Mouse (Mus musculus): ENCODE measurements around the gene Pnma1. TPM values are rescaled to one million over a fixed set of nuclear protein-coding genes. Genes with fewer than 3 reads are reported as not detected.

Pnma1 gene
- total RNA-seq, 2 experiments from 2014 or later, result 0.23 to 0.26 TPM

DNA sequence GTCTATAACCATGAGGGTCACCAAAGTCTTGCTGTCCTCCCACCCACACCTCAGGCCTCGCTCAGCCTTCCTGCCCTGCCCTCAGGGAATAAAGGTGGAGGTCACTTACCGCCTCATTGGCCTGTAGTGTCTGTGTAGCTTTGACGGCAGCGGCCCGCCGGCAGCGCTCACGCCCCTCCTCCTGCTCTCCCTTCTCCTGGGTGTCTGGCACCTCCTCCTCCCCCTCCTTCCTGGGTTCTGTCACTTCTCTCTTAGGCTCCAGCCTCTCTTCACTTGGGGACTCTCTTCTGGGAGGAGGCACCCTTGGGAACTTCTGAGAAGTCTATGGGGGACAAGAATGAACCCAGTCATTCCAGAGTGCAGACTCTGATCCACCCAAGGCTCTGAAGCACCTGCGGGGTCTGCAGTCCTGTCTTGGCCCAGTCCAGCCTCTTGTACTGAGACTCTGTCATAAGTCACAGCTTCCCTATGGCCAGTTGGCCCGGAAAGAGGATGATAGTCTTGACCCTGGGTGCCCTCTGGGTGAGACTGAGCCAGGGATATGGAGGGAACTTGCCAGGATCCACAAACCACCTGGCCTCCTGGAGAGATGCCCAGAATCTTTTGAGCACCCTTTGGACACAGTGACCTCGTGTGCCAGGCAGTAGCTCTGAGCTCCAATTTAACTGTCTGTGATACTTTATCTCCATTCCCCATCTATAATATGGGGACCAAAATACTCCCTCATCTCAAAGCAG, 6.7 kb upstream of the Pnma1 start:
- DNase-seq, result peak; percentile 43 to 66

DNA sequence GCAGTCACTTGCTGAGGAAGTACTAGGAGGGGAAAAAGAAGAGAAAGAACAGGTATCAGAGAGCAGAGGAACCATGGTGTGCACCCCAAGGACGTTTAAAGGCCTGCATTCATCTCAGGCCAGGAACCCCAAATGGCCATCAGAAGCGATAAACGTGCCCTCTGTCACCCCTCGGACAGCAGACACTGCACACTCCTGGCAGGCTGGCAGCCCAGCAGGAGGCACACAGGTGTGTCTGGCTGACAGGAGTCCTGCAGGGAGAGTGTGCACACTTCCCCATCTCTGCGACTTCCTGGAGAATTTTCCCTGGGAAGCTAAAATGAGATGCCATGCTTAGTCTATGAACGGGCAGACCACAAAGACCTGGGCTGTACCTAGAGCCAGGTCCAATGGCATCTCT, 5.1 kb upstream of the Pnma1 start:
- no peak for DNase-seq

DNA sequence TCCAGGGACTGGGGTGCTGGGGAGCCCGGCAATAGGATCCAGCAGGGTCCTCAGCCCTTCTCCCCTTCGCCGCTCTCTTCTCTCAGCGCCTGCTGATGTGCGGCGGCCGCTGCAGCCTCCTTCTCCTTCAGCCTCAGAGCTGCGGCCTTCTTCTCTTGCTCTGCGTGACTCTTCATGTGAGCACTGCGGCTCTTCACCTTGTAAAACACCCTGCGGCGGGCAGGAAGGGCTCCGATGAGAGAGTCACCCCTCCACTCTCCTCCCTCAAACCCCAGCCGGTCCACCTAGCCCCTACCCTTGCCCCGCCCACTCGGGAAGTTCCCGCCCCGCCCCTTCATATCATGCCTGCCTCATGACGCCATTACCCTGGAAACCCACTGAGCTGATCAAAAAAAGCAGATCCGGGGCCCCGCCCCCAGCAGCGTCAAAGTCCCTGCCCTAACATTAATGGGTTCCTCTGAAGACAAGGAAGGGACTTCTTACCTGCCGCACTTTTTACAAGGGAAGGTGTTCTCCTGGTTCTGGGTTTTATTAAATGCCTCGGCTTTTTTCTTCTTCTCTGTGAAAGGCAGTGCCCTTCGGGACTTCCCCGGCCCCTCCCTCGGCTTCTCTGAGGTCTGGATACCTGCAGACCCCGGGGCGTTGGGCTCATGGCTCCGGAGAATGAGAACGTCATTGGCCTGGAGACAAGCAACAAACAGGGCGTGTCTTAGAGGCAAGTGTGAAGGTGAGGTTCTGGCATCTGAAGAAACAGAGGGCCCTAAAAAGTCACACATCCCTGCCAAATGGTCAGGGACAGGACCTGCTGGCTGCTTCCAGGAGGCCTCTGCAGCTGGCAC, 4.3 kb upstream of the Pnma1 start:
- peak; percentile 38 to 58 for DNase-seq

DNA sequence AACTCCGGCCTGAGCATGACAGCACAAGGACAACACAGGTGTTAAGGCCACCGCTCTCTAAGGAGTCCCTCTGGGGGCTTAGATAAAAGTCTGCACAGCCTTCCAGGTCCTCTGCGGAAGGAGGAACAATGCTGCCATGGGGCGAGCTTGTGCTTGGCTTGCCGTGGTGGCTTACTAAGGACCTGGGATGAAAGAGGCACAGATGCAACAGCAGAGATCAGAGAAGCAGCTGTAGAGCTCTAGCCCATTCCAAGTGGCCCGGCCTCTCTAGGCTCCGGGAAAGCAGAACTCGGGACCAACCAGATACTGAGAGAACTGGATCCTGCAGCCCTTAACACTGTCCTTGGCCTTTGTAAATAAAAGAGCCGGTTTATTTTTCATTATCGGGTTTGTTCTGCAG, 3.6 kb upstream of the Pnma1 start:
- DNase-seq, result no peak

DNA sequence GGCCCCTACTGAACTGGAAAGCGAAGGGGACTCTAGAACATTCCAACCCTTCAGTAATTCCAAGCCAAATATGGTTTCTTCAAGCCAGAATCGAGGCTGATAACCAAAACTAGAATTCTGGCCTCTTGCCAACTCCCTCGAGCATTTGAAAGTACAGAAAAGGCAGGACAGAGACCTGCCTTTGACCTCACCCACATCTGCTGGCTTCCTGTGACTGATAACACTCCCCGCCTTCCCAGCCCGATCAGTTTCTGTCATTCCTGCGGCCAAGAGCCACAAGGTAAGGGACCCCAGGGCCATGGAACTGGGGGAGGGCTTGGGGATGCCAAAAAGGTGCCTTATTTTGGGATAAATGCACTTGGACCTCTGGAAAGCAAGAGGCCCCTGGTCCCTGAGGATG, 2.7 kb upstream of the Pnma1 start:
- DNase-seq, result no peak

DNA sequence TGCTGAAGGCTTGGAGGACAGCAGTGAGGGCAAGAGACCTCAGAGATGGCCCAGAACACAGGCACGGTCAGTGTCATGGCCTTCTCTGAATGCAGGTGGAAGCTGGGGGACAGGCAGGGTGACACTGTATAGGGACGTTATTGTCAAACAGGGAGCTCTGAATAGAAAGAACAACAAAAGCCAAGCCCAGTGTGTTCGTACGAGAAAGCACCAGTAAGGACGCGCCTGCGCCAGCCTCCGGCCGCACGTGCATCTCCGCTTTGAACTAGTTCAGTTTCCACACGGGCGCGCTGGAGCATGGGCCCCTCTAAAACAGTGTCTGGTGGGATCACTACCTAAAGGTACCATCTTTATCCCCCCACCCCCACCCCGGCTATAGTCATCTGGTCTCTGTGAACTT, 1.7 kb upstream of the Pnma1 start:
- DNase-seq, result no peak

DNA sequence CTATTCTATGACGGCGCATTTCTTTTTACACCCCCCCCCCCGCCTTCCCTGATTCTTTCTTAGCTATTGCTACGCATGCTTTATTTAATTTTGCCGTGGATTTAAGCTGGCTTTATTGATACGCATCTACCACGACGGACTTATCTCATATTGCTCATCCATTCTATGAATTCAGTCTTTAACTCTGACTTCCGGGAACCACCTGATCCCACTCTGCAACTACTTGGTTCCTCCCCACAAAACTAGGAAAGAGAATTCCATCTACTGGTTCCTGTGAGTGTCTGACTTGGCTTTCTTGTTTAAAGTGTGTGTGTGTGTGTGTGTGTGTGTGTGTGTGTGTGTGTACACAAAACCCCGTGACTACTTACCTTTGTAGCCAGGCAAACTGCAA, 328 bp upstream of the Pnma1 start:
- DNase-seq, result no peak

DNA sequence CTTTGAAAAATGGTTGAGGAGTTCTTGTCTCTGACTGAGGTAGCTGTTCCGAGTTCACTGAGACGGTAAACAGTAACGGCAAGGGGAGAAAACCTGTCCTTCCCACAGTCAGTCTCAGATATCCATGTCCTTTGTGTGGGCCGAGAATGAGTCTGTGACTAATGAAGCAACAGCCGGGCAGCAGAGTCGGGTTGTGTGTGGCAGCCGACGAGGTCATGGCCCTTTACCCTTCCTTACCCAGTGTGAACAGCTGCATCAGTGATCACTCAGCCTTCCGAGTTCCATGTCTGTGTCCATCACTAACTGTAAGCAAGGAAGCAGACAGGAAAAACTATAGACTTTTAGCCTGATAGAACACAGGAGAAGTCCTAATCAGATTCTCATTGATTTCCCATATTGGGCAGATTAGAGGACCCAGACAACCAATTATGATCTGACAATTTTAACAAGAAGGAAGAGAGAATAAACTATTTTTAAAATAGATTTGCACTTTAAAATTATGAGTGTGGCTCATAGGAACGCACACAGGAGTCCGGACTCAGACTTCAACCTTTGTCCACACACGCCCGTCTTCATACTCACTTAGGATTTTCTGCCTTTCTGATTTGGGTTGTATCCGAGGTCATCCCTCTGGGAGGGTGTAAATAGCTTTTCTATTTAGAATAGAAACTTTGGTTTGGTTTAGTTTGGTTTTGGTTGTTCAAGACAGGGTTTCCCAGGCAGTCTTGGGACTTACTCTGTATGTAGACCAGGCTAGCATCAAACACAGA, 5.8 kb downstream of the Pnma1 start:
- peak in 1 of 2 experiments; percentile 40 for DNase-seq

DNA sequence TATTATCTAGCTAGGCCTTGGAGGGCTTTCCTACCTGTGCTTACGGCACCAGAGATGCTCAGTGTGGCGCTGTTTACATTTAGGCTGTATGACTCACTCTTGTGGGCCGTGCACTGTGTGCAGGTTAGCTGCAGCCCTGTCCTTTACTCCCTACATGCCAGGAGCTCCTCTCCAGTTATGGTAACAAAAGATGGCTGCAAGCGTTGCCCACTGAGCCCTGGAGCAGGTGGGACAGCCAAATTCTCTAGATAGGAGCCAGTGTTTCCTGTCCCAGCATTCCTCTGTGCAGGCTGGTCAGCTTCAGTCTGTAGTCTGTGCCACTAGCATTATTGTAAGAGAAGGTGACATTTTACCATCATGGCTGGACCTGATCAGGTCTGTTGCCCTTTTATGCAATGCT, 7.0 kb downstream of the Pnma1 start:
- no peak for DNase-seq

DNA sequence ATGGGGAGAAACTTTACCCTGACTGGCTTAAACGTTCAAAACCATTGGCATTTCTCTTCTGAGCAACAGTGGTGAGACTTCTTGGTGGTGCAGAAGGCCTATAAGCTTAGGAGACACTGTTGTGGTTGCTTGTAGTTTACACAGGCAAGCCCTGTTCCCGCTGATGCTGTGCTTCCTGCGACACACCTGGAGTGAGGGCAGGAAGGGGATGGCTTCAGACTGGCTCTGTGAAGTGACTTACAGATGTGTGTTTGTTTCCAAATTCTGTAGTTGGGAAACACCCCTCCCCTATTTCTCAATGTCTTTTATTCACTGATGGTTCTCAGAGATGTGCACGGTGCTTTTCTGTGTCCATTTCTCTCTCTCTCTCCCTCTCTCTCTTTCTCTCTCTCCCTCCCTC, 8.2 kb downstream of the Pnma1 start:
- DNase-seq, result no peak

DNA sequence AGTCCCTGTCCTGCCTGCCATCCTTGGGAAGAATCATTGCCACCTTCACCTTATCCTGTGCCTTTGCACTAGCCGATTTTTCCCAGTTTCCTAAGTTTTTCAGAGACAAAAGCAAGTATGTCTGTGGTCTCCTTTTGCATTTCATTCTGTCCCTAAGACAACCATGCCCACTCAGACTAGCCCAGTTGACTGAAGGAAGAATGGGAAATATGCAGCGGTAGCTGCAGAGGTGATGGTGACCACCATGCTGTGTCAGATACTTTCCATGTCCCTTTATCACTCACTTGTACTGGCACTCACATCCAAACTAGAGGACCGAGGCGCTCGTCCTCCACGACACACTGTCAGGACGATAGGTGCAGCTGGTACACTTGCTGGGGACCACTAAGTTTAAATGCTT, 11.2 kb downstream of the Pnma1 start:
- DNase-seq, result no peak

DNA sequence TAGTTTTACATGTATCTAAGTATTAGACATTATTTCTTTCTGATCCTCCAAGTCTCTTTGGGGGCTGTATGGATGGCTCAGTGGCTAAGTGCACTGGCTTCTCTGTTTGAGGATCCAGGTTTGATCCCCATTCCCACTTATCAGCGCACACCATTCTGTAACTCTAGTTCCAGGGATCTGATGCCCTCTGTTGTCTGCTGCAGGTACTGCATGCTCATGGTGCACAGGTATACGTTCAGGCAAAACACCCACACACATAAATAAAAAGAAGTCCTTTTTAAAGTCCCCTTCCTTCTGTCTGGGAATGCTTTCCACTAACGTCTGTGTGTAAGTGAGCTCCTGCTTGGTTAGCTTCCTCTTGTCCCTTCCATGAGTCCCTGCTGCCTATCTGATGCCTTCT, 16.0 kb downstream of the Pnma1 start:
- DNase-seq, result peak; percentile 29 to 41

DNA sequence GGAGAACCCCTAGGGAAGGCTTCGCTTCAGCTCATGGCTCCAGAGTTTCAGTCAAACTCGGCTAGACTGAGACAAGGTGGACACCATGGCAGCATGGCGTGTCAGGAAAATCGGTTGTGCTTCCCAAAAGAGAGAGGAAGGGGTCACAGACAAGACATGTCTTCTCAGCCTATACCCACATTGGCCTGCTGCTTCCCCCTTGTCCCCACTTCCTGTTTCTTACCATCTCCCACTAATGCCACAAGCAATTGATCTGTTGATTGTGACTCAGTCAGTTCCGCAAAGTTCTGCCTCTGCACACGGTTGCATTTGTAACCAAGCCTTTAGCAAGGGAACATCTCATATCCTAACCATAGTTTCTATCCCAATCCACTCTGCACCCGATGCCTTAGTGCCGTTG, 18.4 kb downstream of the Pnma1 start:
- DNase-seq, result no peak

DNA sequence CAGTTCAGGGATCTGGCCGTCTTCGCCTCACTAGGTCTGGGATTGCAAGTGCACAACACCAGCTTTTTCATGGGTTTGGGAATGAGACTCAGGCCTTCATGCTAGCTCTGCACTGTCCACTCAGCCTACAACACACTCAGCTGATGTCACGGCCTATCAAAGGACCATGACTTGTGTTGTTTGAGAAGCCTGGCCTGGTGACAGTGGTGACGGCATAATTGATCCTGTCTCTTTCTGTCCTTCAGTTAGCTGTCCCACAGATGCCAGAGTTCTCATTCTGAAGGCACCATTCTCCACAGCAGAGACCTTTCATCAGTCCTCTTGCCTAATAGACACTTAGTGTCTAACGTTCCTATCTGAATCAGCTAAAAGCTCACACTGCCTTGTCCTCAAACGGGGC, 19.7 kb downstream of the Pnma1 start:
- peak in 1 of 2 experiments; percentile 53 for DNase-seq

DNA sequence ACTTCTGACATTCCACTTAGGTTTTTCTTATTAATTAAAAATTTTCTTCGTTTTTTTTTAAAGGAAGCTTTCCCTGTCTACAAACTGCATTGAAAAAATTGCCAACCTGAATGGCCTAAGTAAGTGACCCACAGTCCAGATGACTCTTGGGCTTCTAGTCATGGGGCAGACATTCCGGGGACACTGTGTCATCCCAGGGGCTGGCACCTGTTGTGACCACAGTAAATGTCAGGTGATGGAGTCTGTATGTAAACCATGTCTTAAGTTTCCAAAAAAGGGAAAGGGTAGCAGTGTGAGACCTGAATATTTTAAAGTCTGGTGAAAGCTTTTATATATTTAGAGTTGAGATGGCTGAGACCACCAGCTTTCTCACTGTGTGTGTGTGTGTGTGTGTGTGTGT, 21.4 kb downstream of the Pnma1 start:
- no peak for DNase-seq

DNA sequence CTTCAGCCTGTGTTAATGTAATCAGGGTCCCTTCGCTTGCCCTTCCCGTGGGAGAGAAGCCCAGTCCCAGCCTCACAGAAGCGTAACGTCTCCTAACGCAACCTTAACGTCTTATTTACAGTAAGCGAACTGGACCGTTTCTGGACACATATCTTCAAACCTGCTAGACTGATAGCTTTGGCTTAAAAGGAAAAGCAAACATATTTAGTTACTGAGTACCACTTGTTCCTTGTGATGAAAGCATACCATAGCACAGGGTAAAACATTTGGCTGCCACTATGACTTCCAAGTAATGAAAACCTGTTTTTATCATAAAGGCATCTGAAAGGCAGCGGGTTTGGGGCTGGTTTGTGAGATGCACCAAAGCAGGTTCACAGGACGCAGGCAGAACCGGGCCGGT, 22.4 kb downstream of the Pnma1 start:
- no peak for DNase-seq

DNA sequence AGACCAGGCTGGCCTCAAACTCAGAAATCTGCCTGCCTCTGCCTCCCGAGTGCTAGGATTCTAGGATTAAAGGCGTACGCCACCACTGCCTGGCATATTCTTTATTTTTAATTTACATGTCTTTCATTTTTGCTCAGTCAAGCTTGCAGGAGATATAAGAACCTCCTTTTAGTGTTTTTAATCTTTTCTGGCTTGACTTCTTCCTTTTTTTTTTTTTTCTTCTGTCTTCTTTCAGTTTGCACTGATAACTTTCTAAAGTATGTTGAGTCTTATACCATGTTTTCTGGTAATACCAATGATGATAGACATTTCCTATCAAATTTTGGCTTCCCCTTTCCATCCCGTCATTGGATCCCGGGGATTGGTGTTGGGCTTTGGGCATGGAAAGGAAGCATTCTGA, 28.7 kb downstream of the Pnma1 start:
- no peak for DNase-seq

DNA sequence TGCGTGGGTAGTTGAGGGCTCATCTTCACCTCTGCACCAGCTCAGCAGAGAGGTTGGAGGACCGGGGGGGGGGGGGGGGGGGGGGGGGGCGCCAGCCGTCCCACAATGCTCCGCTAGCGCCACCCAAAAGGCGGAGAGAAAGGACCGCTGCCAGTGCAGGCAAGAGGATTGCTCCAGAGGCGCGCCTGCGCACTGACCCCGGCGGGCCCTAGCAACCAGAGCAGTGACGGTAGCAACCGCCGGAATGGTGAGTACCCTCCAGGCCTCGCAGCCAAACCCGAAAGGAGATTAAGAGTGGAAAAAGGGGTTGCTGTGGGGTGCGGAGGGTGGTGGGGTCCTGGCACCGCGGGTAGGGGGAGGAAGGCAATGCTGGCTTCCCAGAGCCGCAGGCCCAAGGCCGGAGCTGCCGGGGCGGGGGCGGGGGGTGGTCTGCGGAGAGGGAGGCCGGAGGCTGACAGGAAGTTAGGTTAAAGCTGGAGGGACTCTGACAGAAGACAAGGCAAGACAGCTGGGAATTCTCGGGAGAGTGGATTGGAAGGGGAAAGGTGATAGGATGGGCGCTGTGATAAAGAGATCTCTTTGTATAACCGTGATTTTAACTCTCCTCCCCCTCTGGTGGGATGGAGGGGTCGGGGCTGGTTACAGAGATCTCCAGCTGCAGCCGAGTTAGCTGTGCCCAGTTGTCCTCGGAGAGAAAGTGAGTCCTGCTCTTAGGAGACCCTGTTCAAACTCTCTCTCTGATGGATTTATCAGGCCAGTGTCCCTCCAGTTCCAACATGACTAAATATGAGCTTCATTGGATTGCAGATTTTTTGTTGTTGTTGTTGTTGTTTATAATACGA, 33.9 kb downstream of the Pnma1 start, which contains the start of gene Dnal1:
Gene Dnal1 (plus strand): TSS at position 214 of the 842 bp plus-strand sequence.
- DNase-seq, result peak; percentile 94 to 96

DNA sequence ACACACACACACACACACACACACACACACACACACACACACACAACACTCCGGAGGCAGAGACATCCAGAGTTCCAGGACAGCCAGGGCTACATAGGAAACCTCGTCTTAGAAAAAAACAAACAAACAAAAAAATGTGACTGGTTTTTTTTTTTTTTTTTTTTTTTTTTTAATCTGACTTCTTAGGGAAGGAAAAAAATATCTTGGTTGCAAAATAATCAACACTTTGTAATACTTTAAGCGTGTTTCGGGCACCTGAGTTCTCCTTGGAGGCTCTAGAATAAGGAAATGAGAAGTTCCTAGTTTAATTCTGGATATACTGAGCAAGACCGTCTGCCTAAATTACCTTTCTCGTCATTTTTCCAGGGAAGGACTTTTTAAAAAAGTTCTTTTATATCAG, 34.6 kb downstream of the Pnma1 start:
- no peak for DNase-seq

DNA sequence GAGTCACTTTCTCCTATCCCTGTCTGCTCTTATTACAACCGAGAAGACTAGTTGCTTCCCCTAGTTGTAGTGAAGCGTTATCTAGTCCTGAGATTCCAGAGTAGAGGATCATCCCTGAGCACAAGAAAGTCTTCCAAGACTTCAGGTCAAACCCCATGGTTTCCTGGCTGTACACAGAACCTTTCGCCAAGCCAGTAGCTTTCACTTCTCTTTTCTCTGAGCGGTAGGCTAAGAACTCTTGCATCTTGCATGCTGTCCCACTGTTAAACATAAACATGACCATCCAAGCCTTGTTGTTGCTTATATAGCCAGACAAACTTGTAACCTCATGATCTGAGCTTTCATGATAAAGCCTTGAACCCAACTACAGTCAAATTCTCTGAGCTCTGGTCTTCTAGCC, 37.5 kb downstream of the Pnma1 start:
- DNase-seq, result no peak

DNA sequence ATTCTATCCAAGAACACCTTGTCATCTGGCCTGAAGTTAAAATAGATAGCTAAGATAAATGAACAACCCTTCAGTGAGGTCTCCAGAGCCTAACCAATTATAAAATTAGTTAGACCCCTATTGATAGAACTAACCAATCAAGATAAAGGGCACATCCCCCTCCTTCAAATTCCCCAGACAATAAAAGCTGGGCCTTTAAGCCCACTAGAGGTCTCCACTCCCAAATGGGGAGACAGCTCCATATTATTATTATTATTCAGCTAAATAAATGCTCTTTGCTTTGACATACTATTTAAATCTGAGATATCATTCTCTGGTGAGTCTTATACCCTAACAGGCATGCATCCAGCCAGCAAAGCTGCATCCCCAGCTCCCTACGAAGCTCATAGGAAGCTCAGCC, 38.4 kb downstream of the Pnma1 start:
- DNase-seq, result no peak

DNA sequence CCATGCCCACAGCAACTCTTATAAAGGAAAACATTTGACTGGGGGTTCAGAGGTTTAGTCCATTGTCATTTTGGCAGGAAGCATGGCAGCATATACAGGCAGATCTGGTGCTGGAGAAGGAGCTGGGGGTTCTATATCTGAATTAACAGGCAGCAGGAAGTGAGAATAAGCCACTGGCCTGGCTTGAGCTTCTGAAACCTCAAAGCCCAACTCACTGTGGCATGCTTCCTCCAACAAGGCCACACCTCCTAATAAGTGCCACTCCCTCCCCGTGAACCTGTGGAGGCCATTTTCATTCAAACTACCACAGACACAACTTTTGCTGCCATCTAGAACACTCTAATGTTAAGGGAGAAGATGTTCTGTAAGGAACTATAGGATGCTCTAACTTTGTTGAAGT, 40.6 kb downstream of the Pnma1 start:
- no peak for DNase-seq

Measured in adrenal gland, postnatal 36 days (tissue).